Mouse (Mus musculus) heart, adult 2 months (tissue): ENCODE data around the gene A630095E13Rik. TPM values are rescaled to one million over a fixed set of nuclear protein-coding genes. Genes with fewer than 3 reads are reported as not detected.
"Not testable (repeated sequence)": the region's sequence is repeated elsewhere in the genome, so short reads cannot be mapped to it uniquely, and the experiment has no call there.

ENCODE experiments used
- DNase-seq, 2 experiments: peaks; one replicate each; pipeline ENCODE4 v3.0.0; 2021
- H3K27ac ChIP-seq: fragments of 200-600 bp; 2 replicates; pipeline ENCODE4 v1.8.1; 2022
- H3K27me3 ChIP-seq: fragments of 200-500 bp; 2 replicates; pipeline ENCODE4 v1.6.1; 2012; ENCODE audit warnings: mild to moderate bottlenecking, low read length, inconsistent platforms, mixed read lengths; ENCODE audit not compliant: control insufficient read depth, insufficient read depth
- H3K36me3 ChIP-seq: fragments of 200-500 bp; 2 replicates; pipeline ENCODE4 v1.6.1; 2012; ENCODE audit warnings: low read length, inconsistent platforms; ENCODE audit not compliant: control insufficient read depth, insufficient read depth
- H3K4me1 ChIP-seq: fragments of 200-500 bp; 2 replicates; pipeline ENCODE4 v1.6.1; 2011; ENCODE audit warnings: low read length; ENCODE audit not compliant: control insufficient read depth, insufficient read depth
- H3K4me3 ChIP-seq: fragments of 200-600 bp; 2 replicates; pipeline ENCODE4 v1.8.1; 2022
- H3K79me2 ChIP-seq: fragments of 200-500 bp; replicated peaks from 2 replicates; pipeline ENCODE4 v1.6.1; 2012; ENCODE audit warnings: mild to moderate bottlenecking, inconsistent platforms, low read length, moderate library complexity, mixed read lengths; ENCODE audit not compliant: control insufficient read depth, insufficient read depth
- H3K9ac ChIP-seq: fragments of 200-500 bp; 2 replicates; pipeline ENCODE4 v1.6.1; 2012; ENCODE audit warnings: low read depth, mild to moderate bottlenecking, control low read depth, inconsistent platforms, low read length, mixed read lengths
- CTCF ChIP-seq: fragments of 200-600 bp; IDR thresholded peaks from 2 replicates; pipeline ENCODE4 v1.8.1; 2022; ENCODE audit warnings: antibody characterized with exemption, mild to moderate bottlenecking, moderate library complexity
- EP300 ChIP-seq: fragments of 200-500 bp; IDR thresholded peaks from 2 replicates; pipeline ENCODE4 v1.6.1; 2011; ENCODE audit warnings: low read depth, low read length, control low read depth; ENCODE audit not compliant: insufficient read depth
- POLR2A ChIP-seq: fragments of 200-500 bp; IDR thresholded peaks from 2 replicates; pipeline ENCODE4 v1.6.1; 2011; ENCODE audit warnings: mild to moderate bottlenecking, low read depth, low read length, control low read depth; ENCODE audit not compliant: insufficient read depth
- WGBS: fragments of 180-500 bp; shearing (Covaris S2); methylation state at CpG from one replicate; pipeline ENCODE4 v1.1.7; 2018; 5-methylcytosine and 5-hydroxymethylcytosine counted together
- intact Hi-C: fragments of 180-260 bp; cut with DNase I; formaldehyde crosslinking; loops from one replicate; pipeline ENCODE4 v1.15.1; 2025
- long read RNA-seq: library from polyadenylated mRNA; stranded (forward); transcript quantifications from one replicate; pipeline ENCODE4 v2.0.0, GENCODE M21; 2021
- polyA plus RNA-seq: library from polyadenylated mRNA; depleted of rRNA; stranded (reverse); fragments of >200 nt; gene quantifications from 2 replicates; pipeline ENCODE4 v1.2.3, GENCODE M21; 2012; rRNA removed
- total RNA-seq, 2 experiments: library from RNA; stranded (reverse); gene quantifications; 2 replicates each; pipeline ENCODE4 v1.2.3; 2021

A630095E13Rik gene
- total RNA-seq (not detected), polyA plus RNA-seq (not detected in 2 replicates)
- long read RNA-seq = 0 reads

DNA sequence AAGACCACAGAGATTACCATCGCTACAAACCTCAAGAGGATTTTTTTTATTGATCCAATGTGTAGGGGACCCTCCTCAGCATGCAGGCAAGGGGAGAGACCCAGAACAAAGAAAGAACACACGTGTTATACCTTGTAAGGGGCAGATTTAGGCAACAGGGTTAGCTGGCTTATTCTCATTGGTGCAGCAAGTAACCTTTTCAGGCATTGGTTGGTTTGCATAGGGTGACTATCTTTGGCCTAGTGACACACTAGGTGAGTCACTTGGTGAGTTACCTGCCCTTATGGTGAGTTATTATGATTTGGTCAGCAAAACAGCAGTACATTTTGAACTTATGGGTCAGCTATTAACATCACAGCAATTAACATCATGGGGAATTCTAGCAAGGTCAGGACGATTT is at the start of gene A630095E13Rik:
Gene A630095E13Rik, minus strand, starts transcription at position 101 of the 400 bp plus-strand sequence.
- H3K27ac ChIP-seq, H3K9ac ChIP-seq, DNase-seq, intact Hi-C loops, H3K27me3 ChIP-seq, H3K36me3 ChIP-seq, H3K79me2 ChIP-seq, H3K4me1 ChIP-seq, H3K4me3 ChIP-seq: not testable (repeated sequence)
- 44% methylated on average over 3 of the region's 3 CpGs for WGBS

DNA sequence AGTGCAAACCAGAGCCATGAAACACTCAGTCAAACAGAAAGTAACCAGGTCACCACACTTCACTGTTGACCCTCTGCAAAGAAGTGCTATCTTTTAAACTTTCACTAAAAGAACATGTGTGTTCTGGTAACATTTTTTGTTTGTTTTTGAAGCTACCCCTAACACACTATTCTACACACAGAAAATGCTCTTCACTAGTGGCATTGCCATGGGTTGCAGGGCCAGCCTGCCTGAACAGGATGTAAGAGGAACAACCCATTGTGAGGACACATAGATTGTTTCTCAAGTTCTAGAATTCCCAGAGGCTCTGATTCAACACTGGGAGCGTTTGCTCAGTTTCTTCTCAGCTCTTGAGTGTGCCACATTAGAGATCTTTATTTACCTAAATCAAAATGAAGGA is 49.7 kb upstream of the A630095E13Rik start, which contains the start of gene Acrv1:
Gene Acrv1, plus strand, starts transcription at position 301 of the 400 bp plus-strand sequence.
- Histone ChIP-seq H3K4me3 (no peak within 1 kb of the TSS), H3K79me2 (no peaks in the 10 kb centered on the region), H3K27ac (no peak within 1 kb of the TSS), H3K9ac (no peak within 1 kb of the TSS), H3K36me3 (no peaks in the 10 kb centered on the region), H3K4me1 (no peaks in the 10 kb centered on the region), H3K27me3 (no peaks in the 10 kb centered on the region)
- no peak for DNase-seq
- WGBS = 54% methylated on average over 1 of the region's 1 CpGs
- TF ChIP-seq CTCF = no peak
- TF ChIP-seq POLR2A = no peak
- TF ChIP-seq EP300 = no peak
- intact Hi-C loops = no loop called here

DNA sequence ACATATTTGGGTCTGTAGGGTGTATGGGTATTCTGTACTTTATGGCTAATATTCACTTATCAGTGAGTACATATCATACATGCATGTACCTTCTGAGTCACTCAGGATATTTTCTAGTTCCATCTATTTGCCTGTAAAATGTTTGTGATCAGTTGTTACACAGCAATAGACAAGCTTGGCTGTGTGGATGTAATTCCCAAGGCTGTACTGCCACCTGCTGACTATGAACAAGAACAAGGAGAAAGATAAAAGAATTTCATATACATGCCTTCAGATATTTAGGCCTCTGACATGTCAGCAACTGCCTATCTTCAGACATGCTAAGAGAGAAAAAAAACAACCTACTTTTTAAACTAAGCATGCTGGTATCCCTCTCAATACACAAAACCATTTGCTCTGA is 44.2 kb upstream of the A630095E13Rik start:
- Histone ChIP-seq H3K27ac (no peak overlapping the region), H3K4me1 (no peaks in the 10 kb centered on the region), H3K79me2 (no peaks in the 10 kb centered on the region), H3K4me3 (no peak overlapping the region), H3K9ac (no peak overlapping the region), H3K36me3 (no peaks in the 10 kb centered on the region), H3K27me3 (no peaks in the 10 kb centered on the region)
- intact Hi-C loops = no loop called here
- TF ChIP-seq EP300 (no peak), CTCF (peak; percentile 40), POLR2A (no peak)
- no peak for DNase-seq

DNA sequence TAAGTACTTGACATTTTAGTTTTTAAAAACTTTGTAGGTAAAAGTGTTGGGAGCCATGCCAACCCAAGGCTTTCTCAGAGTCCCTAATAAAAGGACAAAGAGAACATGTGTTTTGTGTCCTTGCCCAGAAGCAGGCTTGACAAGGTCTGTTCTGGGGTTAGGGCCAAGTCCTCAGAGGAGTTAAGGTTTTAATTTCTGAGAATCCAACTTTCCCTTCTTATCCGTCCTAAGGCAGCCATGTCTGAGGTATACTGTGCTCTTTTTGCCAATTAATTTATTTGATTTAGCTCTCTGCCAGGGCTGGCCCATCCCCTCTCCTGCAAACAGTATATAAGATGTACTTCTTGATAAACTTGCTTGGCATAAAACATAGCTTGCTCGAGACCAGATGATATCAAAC is 38.2 kb upstream of the A630095E13Rik start:
- 38% methylated on average over 2 of the region's 2 CpGs for WGBS
- intact Hi-C loops = no loop called here
- TF ChIP-seq POLR2A (no peak), CTCF (no peak), EP300 (no peak)
- H3K4me1 ChIP-seq = no peaks in the 10 kb centered on the region
- H3K27ac ChIP-seq = no peak overlapping the region
- H3K27me3 ChIP-seq = no peaks in the 10 kb centered on the region
- no peak for DNase-seq
- no peak overlapping the region for H3K9ac ChIP-seq
- H3K79me2 ChIP-seq = no peaks in the 10 kb centered on the region
- H3K36me3 ChIP-seq = no peaks in the 10 kb centered on the region
- no peak overlapping the region for H3K4me3 ChIP-seq

Other genes starting within 250 kb of the A630095E13Rik start
- not detected for gene Gm7257, start 211.5 kb downstream of the A630095E13Rik start, total RNA-seq
- gene Gm7257, start 211.5 kb downstream of the A630095E13Rik start, polyA plus RNA-seq = not detected in 2 replicates
- gene Gm9513, start 167.7 kb downstream of the A630095E13Rik start, total RNA-seq = not detected
- gene Gm9513, start 167.7 kb downstream of the A630095E13Rik start, polyA plus RNA-seq = not detected in 2 replicates
- not detected for gene Gm5615, start 101.4 kb downstream of the A630095E13Rik start, total RNA-seq
- not detected in 2 replicates for gene Gm5615, start 101.4 kb downstream of the A630095E13Rik start, polyA plus RNA-seq
- not detected for gene Gm17689, start 60.7 kb downstream of the A630095E13Rik start, total RNA-seq
- not detected in 2 replicates for gene Gm17689, start 60.7 kb downstream of the A630095E13Rik start, polyA plus RNA-seq
- gene Acrv1, start 49.8 kb upstream of the A630095E13Rik start, total RNA-seq = not detected
- 0.16 TPM in 1 of 2 replicates, not detected in the other for gene Acrv1, start 49.8 kb upstream of the A630095E13Rik start, polyA plus RNA-seq
- gene Chek1, start 83.7 kb upstream of the A630095E13Rik start, total RNA-seq = under 1 TPM; 0.29 to 0.68 TPM
- gene Chek1, start 83.7 kb upstream of the A630095E13Rik start, polyA plus RNA-seq = 0.08 and 0.26 TPM in 2 replicates
- 10 to 100 TPM; 59.6 to 71.0 TPM for gene Stt3a, start 124.3 kb upstream of the A630095E13Rik start, total RNA-seq
- 77.4 and 183 TPM in 2 replicates for gene Stt3a, start 124.3 kb upstream of the A630095E13Rik start, polyA plus RNA-seq
- 10 to 100 TPM; 70.4 to 78.5 TPM for gene Ei24, start 154.0 kb upstream of the A630095E13Rik start, total RNA-seq
- gene Ei24, start 154.0 kb upstream of the A630095E13Rik start, polyA plus RNA-seq = 52.6 and 115 TPM in 2 replicates
- gene Fez1, start 178.5 kb upstream of the A630095E13Rik start, total RNA-seq = 1 to 10 TPM; 1.7 to 1.8 TPM
- 0.88 and 2.0 TPM in 2 replicates for gene Fez1, start 178.5 kb upstream of the A630095E13Rik start, polyA plus RNA-seq